ENCODE assay signal across 9 mouse cellular contexts in genomic region chr17:35242015-35242941, GRCm38 (mm10). TPM values are rescaled to one million over a fixed set of nuclear protein-coding genes. Genes with fewer than 3 reads are reported as not detected.
A peak's percentile ranks its signal among the peaks of the same experiment; 100 is the strongest.
DNase-seq lines count a peak whose midpoint lies in the region; ATAC-seq and TF ChIP-seq lines count a peak whose summit lies in the region.
"Had no signal": no experiment of that assay in that cellular context is flagged by ENCODE, and none has a peak within 500 bp of the region (broad histone marks: within the 10 kb centered on the region; RNA-seq: fewer than 3 reads in every experiment).

No protein-coding gene starts in this region.

- no peaks in the 10 kb centered on the region for H3K27me3 ChIP-seq in MEL (ENCODE audit: control insufficient read depth in 1 of 2, insufficient read depth in 2 of 2, low read length in 2 of 2)
- H3K27me3 ChIP-seq in heart, adult 2 months (ENCODE audit: control insufficient read depth, insufficient read depth, low read length) = no peaks in the 10 kb centered on the region
- no peaks in the 10 kb centered on the region for H3K27me3 ChIP-seq in kidney, embryonic 14.5 days (ENCODE audit: control insufficient read depth, insufficient read depth, low read length)
- no peaks in the 10 kb centered on the region for H3K27me3 ChIP-seq in liver, postnatal 0 days (ENCODE audit: insufficient read depth, low read length)
- H3K27me3 ChIP-seq in neural tube, embryonic 13.5 days = no peaks in the 10 kb centered on the region

- peak overlapping the region; percentile 94 for H3K27ac ChIP-seq in MEL (ENCODE audit: control insufficient read depth, low read depth, low read length)
- peak overlapping the region; percentile 98 for H3K27ac ChIP-seq in heart, adult 2 months
- peak overlapping the region; percentile 99 for H3K27ac ChIP-seq in kidney, embryonic 14.5 days (ENCODE audit: low read depth, low read length)
- H3K27ac ChIP-seq in liver, postnatal 0 days (ENCODE audit: low read depth) = peak overlapping the region; percentile 100
- H3K27ac ChIP-seq in neural tube, embryonic 13.5 days (replicated peaks) = peak overlapping the region; percentile 100

- under 1% methylated on average over 55 of the region's 55 CpGs for WGBS in heart, adult 2 months
- under 1% methylated on average over 48 of the region's 55 CpGs for WGBS in kidney, embryonic 14.5 days
- under 1% methylated on average over 55 of the region's 55 CpGs for WGBS in liver, postnatal 0 days (ENCODE audit: insufficient replicate concordance)
- WGBS in neural tube, embryonic 13.5 days = 0% methylated on average over 55 of the region's 55 CpGs

- peaks cover 57% of the 10 kb centered on the region for H3K79me2 ChIP-seq in MEL (ENCODE audit: control insufficient read depth, insufficient read depth, low read length, poor library complexity)
- H3K79me2 ChIP-seq in heart, adult 2 months (replicated peaks; ENCODE audit: control insufficient read depth, insufficient read depth, low read length) = peaks cover 4% of the 10 kb centered on the region

- peaks cover 25 to 31% of the 10 kb centered on the region in 2 experiments for H3K36me3 ChIP-seq in MEL (ENCODE audit: control insufficient read depth in 1 of 2, insufficient read depth in 2 of 2, low read length in 2 of 2)
- H3K36me3 ChIP-seq in heart, adult 2 months (ENCODE audit: control insufficient read depth, insufficient read depth, low read length) = peaks cover 21% of the 10 kb centered on the region
- peaks cover 43% of the 10 kb centered on the region for H3K36me3 ChIP-seq in kidney, embryonic 14.5 days (ENCODE audit: control insufficient read depth, insufficient read depth, low read length)
- peaks cover 40% of the 10 kb centered on the region for H3K36me3 ChIP-seq in liver, postnatal 0 days (replicated peaks; ENCODE audit: insufficient read depth, low read length)
- peaks cover 42% of the 10 kb centered on the region for H3K36me3 ChIP-seq in neural tube, embryonic 13.5 days

- DNase-seq in B cell, adult 2 months = peak; percentile 75 to 78
- peak; percentile 89 for DNase-seq in MEL (ENCODE audit: low read depth, low spot score)
- DNase-seq in heart, adult 2 months = peak; percentile 61 to 64
- peak; percentile 68 for DNase-seq in liver, postnatal 0 days
- peak; percentile 48 for DNase-seq in thymus, postnatal 10 days (ENCODE audit: low spot score in 2 of 2)

- intact Hi-C loops in heart, adult 2 months (cut with DNase I) = loop anchor here (5.0 to 10.0 kb wide), 2 partner anchors 240 to 407 kb away; partner anchors contain the start of genes Dxo, Stk19 and Vars

- peak overlapping the region; percentile 79 to 95 for H3K4me3 ChIP-seq in MEL (ENCODE audit: control insufficient read depth in 1 of 2, insufficient read depth in 1 of 2, low read depth in 2 of 2, low read length in 2 of 2)
- H3K4me3 ChIP-seq in heart, adult 2 months = peak overlapping the region; percentile 77
- peak overlapping the region; percentile 85 for H3K4me3 ChIP-seq in kidney, embryonic 14.5 days (ENCODE audit: low read length)
- H3K4me3 ChIP-seq in liver, postnatal 0 days (ENCODE audit: low read depth, low read length) = peak overlapping the region; percentile 90
- peak overlapping the region; percentile 99 for H3K4me3 ChIP-seq in neural tube, embryonic 13.5 days

- TF ChIP-seq POLR2A in MEL (IDR thresholded peaks at IDR 0.05; ENCODE audit: control insufficient read depth in 1 of 2, insufficient read depth in 1 of 2, low read depth in 1 of 2, low read length in 2 of 2, poor library complexity in 1 of 2) = peak; percentile 59 to 90
- TF ChIP-seq POLR2A in heart, adult 2 months (IDR thresholded peaks at IDR 0.05; ENCODE audit: insufficient read depth, low read depth, low read length) = no peak; the same call in 1 of the 2 replicates

- H3K9me3 ChIP-seq in MEL (replicated peaks; ENCODE audit: insufficient read depth, low read length) = no peaks in the 10 kb centered on the region
- H3K9me3 ChIP-seq in kidney, embryonic 14.5 days (ENCODE audit: control insufficient read depth, low read length) = no peaks in the 10 kb centered on the region
- H3K9me3 ChIP-seq in liver, postnatal 0 days (ENCODE audit: low read length) = no peaks in the 10 kb centered on the region
- no peaks in the 10 kb centered on the region for H3K9me3 ChIP-seq in neural tube, embryonic 13.5 days

- peak overlapping the region; percentile 96 for H3K9ac ChIP-seq in MEL (ENCODE audit: control insufficient read depth, low read depth, low read length, poor library complexity, severe bottlenecking)
- H3K9ac ChIP-seq in heart, adult 2 months (ENCODE audit: low read depth, low read length) = peak overlapping the region; percentile 91
- H3K9ac ChIP-seq in kidney, embryonic 14.5 days (ENCODE audit: low read depth, low read length) = peak overlapping the region; percentile 99
- H3K9ac ChIP-seq in liver, postnatal 0 days (replicated peaks) = peak overlapping the region; percentile 97
- peak overlapping the region; percentile 100 for H3K9ac ChIP-seq in neural tube, embryonic 13.5 days

- H3K4me2 ChIP-seq in kidney, embryonic 14.5 days (replicated peaks; ENCODE audit: low read depth, low read length) = peak overlapping the region; percentile 93
- H3K4me2 ChIP-seq in liver, postnatal 0 days (ENCODE audit: low read depth, low read length) = peak overlapping the region; percentile 89
- peak overlapping the region; percentile 93 for H3K4me2 ChIP-seq in neural tube, embryonic 13.5 days

- no peak for TF ChIP-seq RAD21 in MEL (IDR thresholded peaks at IDR 0.05; ENCODE audit: low read depth, low read length)

- peak; percentile 50 for ATAC-seq in common myeloid progenitor, adult 5-6 weeks (replicated peaks; ENCODE audit: low read depth, poor library complexity, severe bottlenecking)
- peak; percentile 52 for ATAC-seq in kidney, embryonic 14.5 days (ENCODE audit: low FRiP score, low TSS enrichment)
- peak; percentile 52 for ATAC-seq in liver, postnatal 0 days
- ATAC-seq in neural tube, embryonic 13.5 days (ENCODE audit: low read depth) = peak; percentile 40

- TF ChIP-seq EP300 in MEL (IDR thresholded peaks at IDR 0.05; ENCODE audit: low read depth in 1 of 2, low read length in 2 of 2) = no peak
- peak; percentile 24; the same call in 1 of the 2 replicates for TF ChIP-seq EP300 in heart, adult 2 months (IDR thresholded peaks at IDR 0.05; ENCODE audit: insufficient read depth, low read depth, low read length)
- no peak for TF ChIP-seq EP300 in liver, postnatal 0 days (IDR thresholded peaks at IDR 0.05; ENCODE audit: low read depth)

- peak in 1 of 3 experiments; percentile 13; a peak in 3 of 6 replicates for TF ChIP-seq CTCF in MEL (IDR thresholded peaks at IDR 0.05 in 2 of 3, conservative IDR thresholded peaks at IDR 0.05 in 1 of 3; ENCODE audit: control insufficient read depth in 1 of 3, insufficient read depth in 1 of 3, low read depth in 2 of 3, low read length in 3 of 3, poor library complexity in 1 of 3, severe bottlenecking in 1 of 3)
- peak; percentile 29 for TF ChIP-seq CTCF in heart, adult 2 months (IDR thresholded peaks at IDR 0.05)
- peak; percentile 53 for TF ChIP-seq CTCF in liver, postnatal 0 days (IDR thresholded peaks at IDR 0.05; ENCODE audit: low read depth)

- peaks cover 5 to 28% of the 10 kb centered on the region in 2 experiments; a peak in 3 of 4 replicates for H3K4me1 ChIP-seq in MEL (ENCODE audit: control insufficient read depth in 1 of 2, insufficient read depth in 2 of 2, low read length in 2 of 2)
- peaks cover 18% of the 10 kb centered on the region for H3K4me1 ChIP-seq in heart, adult 2 months (ENCODE audit: control insufficient read depth, insufficient read depth, low read length)
- peaks cover 32% of the 10 kb centered on the region for H3K4me1 ChIP-seq in kidney, embryonic 14.5 days (ENCODE audit: control insufficient read depth, insufficient read depth, low read length)
- H3K4me1 ChIP-seq in liver, postnatal 0 days (ENCODE audit: insufficient read depth) = peaks cover 42% of the 10 kb centered on the region
- H3K4me1 ChIP-seq in neural tube, embryonic 13.5 days (replicated peaks) = peaks cover 58% of the 10 kb centered on the region

RNA-seq across cellular contexts. Expression of gene Ddx39b, which starts 0.7 kb away (rescaled TPM):
- total RNA-seq in MEL (2012; rRNA removed) = 206 and 270 TPM in 2 replicates
- polyA plus RNA-seq in MEL (2012; ENCODE audit: insufficient read depth in 1 of 2, insufficient read length in 2 of 2, low read depth in 1 of 2, low replicate concordance in 2 of 2, missing spikeins in 1 of 2) = 100 to 1,000 TPM; 581 to 787 TPM
- total RNA-seq in common myeloid progenitor, adult 5-6 weeks (2017) = 199 and 218 TPM in 2 replicates
- 10 to 100 TPM; 82.3 to 83.4 TPM for total RNA-seq in heart, adult 2 months (2021)
- polyA plus RNA-seq in heart, adult 2 months (2012; rRNA removed) = 148 and 178 TPM in 2 replicates
- 525 and 616 TPM in 2 replicates for polyA plus RNA-seq in kidney, embryonic 14.5 days (2014; fragmentation: Nextera tagmentation; extraction: Ambion mirVana)
- 79.6 and 87.2 TPM in 2 replicates for polyA plus RNA-seq in liver, postnatal 0 days (2015; fragmentation: Nextera tagmentation; extraction: Ambion mirVana)
- polyA plus RNA-seq in neural tube, embryonic 13.5 days (2015; fragmentation: Nextera tagmentation; extraction: Ambion mirVana) = 385 and 402 TPM in 2 replicates

RNA-seq across cellular contexts. Expression of gene Nfkbil1, which starts 6.7 kb away (rescaled TPM):
- 10.1 and 10.3 TPM in 2 replicates for total RNA-seq in MEL (2012; rRNA removed)
- polyA plus RNA-seq in MEL (2012; ENCODE audit: insufficient read depth in 1 of 2, insufficient read length in 2 of 2, low read depth in 1 of 2, low replicate concordance in 2 of 2, missing spikeins in 1 of 2) = 10 to 100 TPM in 1 of 2 experiments, not detected in 1; 26.0 TPM
- total RNA-seq in common myeloid progenitor, adult 5-6 weeks (2017) = 5.2 and 7.0 TPM in 2 replicates
- 1 to 10 TPM; 6.5 to 8.2 TPM for total RNA-seq in heart, adult 2 months (2021)
- polyA plus RNA-seq in heart, adult 2 months (2012; rRNA removed) = 3.9 and 5.0 TPM in 2 replicates
- 3.3 and 6.0 TPM in 2 replicates for polyA plus RNA-seq in kidney, embryonic 14.5 days (2014; fragmentation: Nextera tagmentation; extraction: Ambion mirVana)
- 4.1 and 4.4 TPM in 2 replicates for polyA plus RNA-seq in liver, postnatal 0 days (2015; fragmentation: Nextera tagmentation; extraction: Ambion mirVana)
- 9.5 and 10.8 TPM in 2 replicates for polyA plus RNA-seq in neural tube, embryonic 13.5 days (2015; fragmentation: Nextera tagmentation; extraction: Ambion mirVana)

RNA-seq across cellular contexts. Expression of gene Atp6v1g2, which starts 8.8 kb away (rescaled TPM):
- total RNA-seq in MEL (2012; rRNA removed) = 0.46 and 0.56 TPM in 2 replicates
- polyA plus RNA-seq in MEL (2012; ENCODE audit: insufficient read depth in 1 of 2, insufficient read length in 2 of 2, low read depth in 1 of 2, low replicate concordance in 2 of 2, missing spikeins in 1 of 2) = 1 to 10 TPM in 1 of 2 experiments, not detected in 1; 4.7 TPM
- total RNA-seq in common myeloid progenitor, adult 5-6 weeks (2017) = 1.6 and 1.8 TPM in 2 replicates
- total RNA-seq in heart, adult 2 months (2021) = 1 to 10 TPM; 3.0 to 3.2 TPM
- polyA plus RNA-seq in heart, adult 2 months (2012; rRNA removed) = 6.4 and 10.1 TPM in 2 replicates
- polyA plus RNA-seq in kidney, embryonic 14.5 days (2014; fragmentation: Nextera tagmentation; extraction: Ambion mirVana) = 5.3 and 6.4 TPM in 2 replicates
- polyA plus RNA-seq in liver, postnatal 0 days (2015; fragmentation: Nextera tagmentation; extraction: Ambion mirVana) = 0.98 and 1.3 TPM in 2 replicates
- polyA plus RNA-seq in neural tube, embryonic 13.5 days (2015; fragmentation: Nextera tagmentation; extraction: Ambion mirVana) = 58.9 and 66.1 TPM in 2 replicates

RNA-seq across cellular contexts. Expression of gene H2-D1, which starts 20.3 kb away (rescaled TPM):
- total RNA-seq in MEL (2012; rRNA removed) = 58.7 and 60.1 TPM in 2 replicates
- polyA plus RNA-seq in MEL (2012; ENCODE audit: insufficient read depth in 1 of 2, insufficient read length in 2 of 2, low read depth in 1 of 2, low replicate concordance in 2 of 2, missing spikeins in 1 of 2) = 10 to 100 TPM in 1 of 2 experiments, not detected in 1; 97.9 TPM
- total RNA-seq in common myeloid progenitor, adult 5-6 weeks (2017) = 427 and 466 TPM in 2 replicates
- total RNA-seq in heart, adult 2 months (2021) = 100 to 1,000 TPM; 105 to 131 TPM
- polyA plus RNA-seq in heart, adult 2 months (2012; rRNA removed) = 222 and 286 TPM in 2 replicates
- 38.3 and 42.8 TPM in 2 replicates for polyA plus RNA-seq in kidney, embryonic 14.5 days (2014; fragmentation: Nextera tagmentation; extraction: Ambion mirVana)
- 256 and 291 TPM in 2 replicates for polyA plus RNA-seq in liver, postnatal 0 days (2015; fragmentation: Nextera tagmentation; extraction: Ambion mirVana)
- 70.5 and 79.1 TPM in 2 replicates for polyA plus RNA-seq in neural tube, embryonic 13.5 days (2015; fragmentation: Nextera tagmentation; extraction: Ambion mirVana)

RNA-seq across cellular contexts. Expression of gene Gm16181, which starts 21.6 kb away (rescaled TPM):
- not detected in 2 replicates for total RNA-seq in MEL (2012; rRNA removed)
- polyA plus RNA-seq in MEL (2012; ENCODE audit: insufficient read depth in 1 of 2, insufficient read length in 2 of 2, low read depth in 1 of 2, low replicate concordance in 2 of 2, missing spikeins in 1 of 2) = under 1 TPM in 1 of 2 experiments, not detected in 1; 0.58 TPM
- total RNA-seq in common myeloid progenitor, adult 5-6 weeks (2017) = not detected in 2 replicates
- total RNA-seq in heart, adult 2 months (2021) = not detected
- polyA plus RNA-seq in heart, adult 2 months (2012; rRNA removed) = 2.1 and 3.2 TPM in 2 replicates
- polyA plus RNA-seq in kidney, embryonic 14.5 days (2014; fragmentation: Nextera tagmentation; extraction: Ambion mirVana) = 0.89 TPM in 1 of 2 replicates, not detected in the other
- 0.22 TPM in 2 replicates for polyA plus RNA-seq in liver, postnatal 0 days (2015; fragmentation: Nextera tagmentation; extraction: Ambion mirVana)
- 0.56 TPM in 1 of 2 replicates, not detected in the other for polyA plus RNA-seq in neural tube, embryonic 13.5 days (2015; fragmentation: Nextera tagmentation; extraction: Ambion mirVana)
- total RNA-seq: layer of hippocampus, postnatal 25 days had no signal

Comparison
In these comparisons a context has a peak if more than half of its experiments do, and no peak if none do; other contexts are left out.
1. Peak in every context shown above with its lines: DNase-seq, ATAC-seq, H3K4me3 ChIP-seq and H3K27ac ChIP-seq.